Mouse (Mus musculus) bone marrow, adult 2 months (tissue): ENCODE measurements around the gene Gm49405.
"Not testable (repeated sequence)": the region's sequence is repeated elsewhere in the genome, so short reads cannot be mapped to it uniquely, and the experiment has no call there.

Experiments used
- CTCF ChIP-seq: fragments of 200-500 bp; IDR thresholded peaks from 2 replicates; pipeline ENCODE4 v1.5.1; 2011; ENCODE audit warnings: low read length, control low read depth; ENCODE audit not compliant: control insufficient read depth, insufficient read depth
- POLR2A ChIP-seq: fragments of 200-500 bp; IDR thresholded peaks from 2 replicates; pipeline ENCODE4 v1.6.1; 2011; ENCODE audit warnings: low read depth, mild to moderate bottlenecking, control low read depth, low read length, borderline replicate concordance; ENCODE audit not compliant: control insufficient read depth

- TF ChIP-seq POLR2A, CTCF: not testable (repeated sequence)
Observed at GRCm38 (mm10) chr19:4049069-4049468, 48.6 kb downstream of the Gm49405 start.
